Mouse (Mus musculus): ENCODE results near the gene Gm14862.

DNA sequence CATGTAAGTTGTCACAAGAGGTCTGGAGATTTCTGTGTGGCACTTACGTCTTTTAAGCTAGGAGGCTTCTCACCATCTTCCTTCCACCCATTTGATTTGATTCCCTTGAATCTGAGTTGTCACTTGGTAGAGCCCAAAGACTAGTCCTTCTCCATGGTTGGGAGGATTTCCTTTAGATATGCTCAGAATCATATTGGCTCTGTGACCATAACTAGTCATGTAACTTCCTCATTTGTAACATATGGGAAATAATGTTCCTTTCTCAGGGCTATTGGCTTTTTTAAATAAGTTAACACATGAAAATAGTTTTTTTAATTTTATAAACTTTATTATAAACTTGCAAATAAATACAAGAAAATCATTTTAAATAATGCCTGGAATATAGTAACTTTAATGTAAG, 2.6 kb upstream of the Gm14862 start:
- TF ChIP-seq CTCF (IDR thresholded peaks at IDR 0.05; ENCODE audit: borderline replicate concordance, control insufficient read depth, extremely low read depth, insufficient read depth, low read length, poor library complexity) (no peak), POLR2A (IDR thresholded peaks at IDR 0.05; ENCODE audit: control insufficient read depth, extremely low read depth, insufficient read depth, low read length, poor library complexity) (no peak)
